Mouse (Mus musculus) MEL (cell line): Measurements from ENCODE around the gene Dennd6a. TPM values are rescaled to one million over a fixed set of nuclear protein-coding genes. Genes with fewer than 3 reads are reported as not detected.

ENCODE experiments used
- DNase-seq: peaks from one replicate; pipeline ENCODE4 v3.0.0; 2011; ENCODE audit warnings: low read depth, low spot score
- H3K27ac ChIP-seq: 2 replicates; pipeline ENCODE4 v1.5.1; 2012; ENCODE audit warnings: low read depth, mild to moderate bottlenecking, control low read depth, low read length, moderate library complexity; ENCODE audit not compliant: control insufficient read depth
- H3K27me3 ChIP-seq, 2 experiments: fragments of 150-350 bp in 1 of 2; sonication (generic) in 1 of 2; 2 replicates each; pipeline ENCODE4 v1.6.1; 2012; ENCODE audit warnings: low read length in 2 of 2, mild to moderate bottlenecking in 2 of 2, improper control_type of control experiment in 1 of 2, moderate library complexity in 1 of 2; ENCODE audit not compliant: insufficient read depth in 2 of 2, control insufficient read depth in 1 of 2
- H3K36me3 ChIP-seq, 2 experiments: 2 replicates each; pipeline ENCODE4 v1.6.1; 2012 to 2014; ENCODE audit warnings: low read length in 2 of 2, improper control_type of control experiment in 1 of 2, inconsistent platforms in 1 of 2, mild to moderate bottlenecking in 1 of 2; ENCODE audit not compliant: insufficient read depth in 2 of 2, control insufficient read depth in 1 of 2
- H3K4me1 ChIP-seq, 2 experiments: fragments of 150-350 bp in 1 of 2; sonication (generic) in 1 of 2; 2 replicates each; pipeline ENCODE4 v1.6.1; 2012; ENCODE audit warnings: low read length in 2 of 2, improper control_type of control experiment in 1 of 2, mild to moderate bottlenecking in 1 of 2; ENCODE audit not compliant: insufficient read depth in 2 of 2, control insufficient read depth in 1 of 2
- H3K4me3 ChIP-seq, 2 experiments: fragments of 150-350 bp in 1 of 2; sonication (generic) in 1 of 2; 2 replicates each; pipeline ENCODE4 v1.5.1; 2012; ENCODE audit warnings: low read depth in 2 of 2, low read length in 2 of 2, mild to moderate bottlenecking in 2 of 2, moderate library complexity in 2 of 2, control low read depth in 1 of 2, improper control_type of control experiment in 1 of 2; ENCODE audit not compliant: control insufficient read depth in 1 of 2, insufficient read depth in 1 of 2
- H3K79me2 ChIP-seq: 2 replicates; pipeline ENCODE4 v1.6.1; 2012; ENCODE audit warnings: mild to moderate bottlenecking, low read length, moderate library complexity; ENCODE audit not compliant: control insufficient read depth, poor library complexity, insufficient read depth
- H3K9ac ChIP-seq: 2 replicates; pipeline ENCODE4 v1.6.1; 2012; ENCODE audit warnings: low read depth, mild to moderate bottlenecking, control low read depth, low read length, moderate library complexity; ENCODE audit not compliant: control insufficient read depth, poor library complexity, severe bottlenecking
- H3K9me3 ChIP-seq: fragments of 150-350 bp; sonication (generic); replicated peaks from 2 replicates; pipeline ENCODE4 v1.6.1; 2012; ENCODE audit warnings: mild to moderate bottlenecking, low read length, improper control_type of control experiment, moderate library complexity; ENCODE audit not compliant: insufficient read depth
- BHLHE40 ChIP-seq: IDR thresholded peaks from 2 replicates; pipeline ENCODE4 v1.6.1; 2012; ENCODE audit warnings: low read depth, mild to moderate bottlenecking, inconsistent platforms, low read length, improper control_type of control experiment, borderline replicate concordance
- CHD1 ChIP-seq: IDR thresholded peaks from 2 replicates; pipeline ENCODE4 v1.6.1; 2012; ENCODE audit warnings: low read depth, mild to moderate bottlenecking, inconsistent platforms, low read length, improper control_type of control experiment
- CHD2 ChIP-seq: IDR thresholded peaks from 2 replicates; pipeline ENCODE4 v1.6.1; 2011; ENCODE audit warnings: low read length, improper control_type of control experiment
- CTCF ChIP-seq, 3 experiments: IDR thresholded peaks in 2 of 3; conservative IDR thresholded peaks in 1 of 3; 2 replicates each; pipeline ENCODE4 v1.5.1; 2011 to 2012; ENCODE audit warnings: low read length in 3 of 3, low read depth in 2 of 3, mild to moderate bottlenecking in 2 of 3, improper control_type of control experiment in 1 of 3, inconsistent platforms in 1 of 3, mixed read lengths in 1 of 3, moderate library complexity in 1 of 3; ENCODE audit not compliant: control insufficient read depth in 1 of 3, insufficient read depth in 1 of 3, poor library complexity in 1 of 3, severe bottlenecking in 1 of 3
- ELF1 ChIP-seq: IDR thresholded peaks from 2 replicates; pipeline ENCODE4 v1.6.1; 2014; ENCODE audit warnings: low read depth, mild to moderate bottlenecking, inconsistent platforms, low read length, improper control_type of control experiment, moderate library complexity
- EP300 ChIP-seq, 2 experiments: IDR thresholded peaks; 2 replicates each; pipeline ENCODE4 v1.6.1; 2011; ENCODE audit warnings: improper control_type of control experiment in 2 of 2, low read length in 2 of 2, low read depth in 1 of 2, mild to moderate bottlenecking in 1 of 2
- GABPA ChIP-seq: IDR thresholded peaks from 2 replicates; pipeline ENCODE4 v1.6.1; 2012; ENCODE audit warnings: low read depth, mild to moderate bottlenecking, inconsistent platforms, low read length, improper control_type of control experiment, moderate library complexity
- GATA1 ChIP-seq: IDR thresholded peaks from 2 replicates; pipeline ENCODE4 v1.6.1; 2011; ENCODE audit warnings: low read depth, low read length, improper control_type of control experiment
- HCFC1 ChIP-seq: IDR thresholded peaks from 2 replicates; pipeline ENCODE4 v1.6.1; 2012; ENCODE audit warnings: low read depth, mild to moderate bottlenecking, inconsistent platforms, low read length, improper control_type of control experiment, moderate library complexity
- JUND ChIP-seq: IDR thresholded peaks from 2 replicates; pipeline ENCODE4 v1.6.1; 2011; ENCODE audit warnings: low read depth, mild to moderate bottlenecking, improper control_type of control experiment, low read length
- MAFK ChIP-seq: IDR thresholded peaks from 2 replicates; pipeline ENCODE4 v1.6.1; 2011; ENCODE audit warnings: low read depth, mild to moderate bottlenecking, low read length, improper control_type of control experiment, borderline replicate concordance
- MAX ChIP-seq: IDR thresholded peaks from 2 replicates; pipeline ENCODE4 v1.6.1; 2011; ENCODE audit warnings: low read length, improper control_type of control experiment
- MAZ ChIP-seq: IDR thresholded peaks from 2 replicates; pipeline ENCODE4 v1.6.1; 2012; ENCODE audit warnings: low read depth, mild to moderate bottlenecking, inconsistent platforms, low read length, improper control_type of control experiment
- MXI1 ChIP-seq: IDR thresholded peaks from 2 replicates; pipeline ENCODE4 v1.6.1; 2011; ENCODE audit warnings: mild to moderate bottlenecking, low read depth, low read length, improper control_type of control experiment
- MYB ChIP-seq: IDR thresholded peaks from 2 replicates; pipeline ENCODE4 v1.6.1; 2011; ENCODE audit warnings: mild to moderate bottlenecking, low read depth, low read length, improper control_type of control experiment
- MYC ChIP-seq: IDR thresholded peaks from 2 replicates; pipeline ENCODE4 v1.6.1; 2011; ENCODE audit warnings: low read depth, mild to moderate bottlenecking, low read length, improper control_type of control experiment, moderate library complexity
- NELFE ChIP-seq: IDR thresholded peaks from 2 replicates; pipeline ENCODE4 v1.6.1; 2011; ENCODE audit warnings: low read depth, low read length, improper control_type of control experiment
- NRF1 ChIP-seq: IDR thresholded peaks from 2 replicates; pipeline ENCODE4 v1.6.1; 2014; ENCODE audit warnings: low read depth, mild to moderate bottlenecking, inconsistent platforms, low read length, improper control_type of control experiment, moderate library complexity; ENCODE audit not compliant: poor library complexity, insufficient read depth, severe bottlenecking
- POLR2A ChIP-seq, 2 experiments: IDR thresholded peaks; 2 replicates each; pipeline ENCODE4 v1.6.1; 2011 to 2012; ENCODE audit warnings: low read length in 2 of 2, mild to moderate bottlenecking in 2 of 2, control low read depth in 1 of 2, improper control_type of control experiment in 1 of 2, low read depth in 1 of 2, moderate library complexity in 1 of 2; ENCODE audit not compliant: control insufficient read depth in 1 of 2, insufficient read depth in 1 of 2, poor library complexity in 1 of 2
- POLR2AphosphoS2 ChIP-seq: IDR thresholded peaks from 2 replicates; pipeline ENCODE4 v1.6.1; 2011; ENCODE audit warnings: low read length, improper control_type of control experiment
- POLR2AphosphoS5 ChIP-seq: IDR thresholded peaks from 2 replicates; pipeline ENCODE4 v1.6.1; 2012; ENCODE audit warnings: low read depth, borderline replicate concordance, mild to moderate bottlenecking, inconsistent platforms, low read length, moderate library complexity, mixed read lengths
- RAD21 ChIP-seq: IDR thresholded peaks from 2 replicates; pipeline ENCODE4 v1.6.1; 2011; ENCODE audit warnings: mild to moderate bottlenecking, low read depth, low read length, improper control_type of control experiment
- RCOR1 ChIP-seq: IDR thresholded peaks from 2 replicates; pipeline ENCODE4 v1.6.1; 2012; ENCODE audit warnings: low read depth, mild to moderate bottlenecking, inconsistent platforms, low read length, improper control_type of control experiment
- SIN3A ChIP-seq: IDR thresholded peaks from 2 replicates; pipeline ENCODE4 v1.6.1; 2012; ENCODE audit warnings: low read length, improper control_type of control experiment, inconsistent platforms
- SMC3 ChIP-seq: IDR thresholded peaks from 2 replicates; pipeline ENCODE4 v1.6.1; 2011; ENCODE audit warnings: low read depth, low read length, improper control_type of control experiment
- TAL1 ChIP-seq: IDR thresholded peaks from 2 replicates; pipeline ENCODE4 v1.6.1; 2012; ENCODE audit warnings: mild to moderate bottlenecking, inconsistent platforms, low read length, moderate library complexity, mixed read lengths
- TBP ChIP-seq: IDR thresholded peaks from 2 replicates; pipeline ENCODE4 v1.8.0; 2011; ENCODE audit warnings: low read depth, low read length, improper control_type of control experiment
- UBTF ChIP-seq: IDR thresholded peaks from 2 replicates; pipeline ENCODE4 v1.6.1; 2012; ENCODE audit warnings: low read depth, mild to moderate bottlenecking, inconsistent platforms, low read length, improper control_type of control experiment, moderate library complexity, borderline replicate concordance; ENCODE audit not compliant: insufficient read depth
- USF2 ChIP-seq, 2 experiments: IDR thresholded peaks; 2 replicates each; pipeline ENCODE4 v1.6.1; 2011 to 2012; ENCODE audit warnings: improper control_type of control experiment in 2 of 2, low read length in 2 of 2, borderline replicate concordance in 1 of 2, inconsistent platforms in 1 of 2, low read depth in 1 of 2, mild to moderate bottlenecking in 1 of 2; ENCODE audit not compliant: insufficient read depth in 1 of 2
- ZC3H11A ChIP-seq: IDR thresholded peaks from 2 replicates; pipeline ENCODE4 v1.6.1; 2012; ENCODE audit warnings: low read depth, mild to moderate bottlenecking, inconsistent platforms, low read length, improper control_type of control experiment
- ZKSCAN1 ChIP-seq: IDR thresholded peaks from 2 replicates; pipeline ENCODE4 v1.6.1; 2012; ENCODE audit warnings: low read depth, mild to moderate bottlenecking, inconsistent platforms, low read length, improper control_type of control experiment, moderate library complexity
- ZMIZ1 ChIP-seq: IDR thresholded peaks from 2 replicates; pipeline ENCODE4 v1.6.1; 2012; ENCODE audit warnings: low read depth, mild to moderate bottlenecking, inconsistent platforms, low read length, improper control_type of control experiment, moderate library complexity
- ZNF384 ChIP-seq: IDR thresholded peaks from 2 replicates; pipeline ENCODE4 v1.6.1; 2012; ENCODE audit warnings: low read depth, mild to moderate bottlenecking, inconsistent platforms, low read length, improper control_type of control experiment
- polyA plus RNA-seq, 2 experiments: library from polyadenylated mRNA; stranded (reverse) in 1 of 2; unstranded in 1 of 2; fragments of >175 nt in 1 of 2; fragments of >200 nt in 1 of 2; gene quantifications; 2 replicates each; pipeline versions ENCODE4 v1.2.1 to v1.2.4; 2012; ENCODE audit warnings: low replicate concordance in 2 of 2, low read depth in 1 of 2; ENCODE audit not compliant: insufficient read length in 2 of 2, insufficient read depth in 1 of 2, missing spikeins in 1 of 2
- total RNA-seq: library from RNA; depleted of rRNA; stranded (reverse); fragments of 300-350 nt; gene quantifications from 2 replicates; pipeline ENCODE4 v1.2.3, GENCODE M21; 2012

Dennd6a gene
- total and polyA plus RNA-seq, 3 experiments: 13.1 to 40.0 (median 13.6) TPM

- peak; percentile 55; the same call in 1 of the 2 replicates for TF ChIP-seq MYC
- peak; percentile 76 for TF ChIP-seq NELFE
- TF ChIP-seq BHLHE40: peak; percentile 85
These were observed 95.8 kb downstream of the Dennd6a start, which contains the start of gene Pde12 (continued) for GRCm38 (mm10) chr14:26669292-26670073.

DNA sequence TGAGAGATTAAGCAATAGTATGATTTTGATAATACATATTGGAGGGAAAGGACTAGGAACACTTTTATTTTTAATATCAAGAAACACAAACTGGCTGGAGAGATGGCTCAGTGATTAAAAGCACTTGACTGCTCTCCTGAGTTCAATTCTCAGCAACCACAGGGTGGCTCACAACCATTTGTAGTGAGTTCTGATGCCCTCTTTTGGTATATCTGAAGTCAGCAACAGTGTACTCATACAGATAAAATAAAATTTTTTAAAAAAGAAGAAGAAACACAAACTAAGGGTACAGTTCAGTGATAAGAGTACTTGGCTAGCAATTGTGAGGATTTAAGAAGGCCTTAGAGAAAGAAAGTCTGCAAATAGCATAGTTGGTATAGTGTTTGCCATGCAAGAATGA is 97.3 kb downstream of the Dennd6a start:
- H3K4me3 ChIP-seq: peak overlapping the region in 1 of 2 experiments; percentile 50; a peak in 2 of 4 replicates
- no peak for TF ChIP-seq CHD2
- TF ChIP-seq RAD21: peak; percentile 53
- no peak for TF ChIP-seq JUND
- TF ChIP-seq RCOR1: peak; percentile 41; the same call in 1 of the 2 replicates
- peak; percentile 16; the same call in 1 of the 2 replicates for TF ChIP-seq MAX
- TF ChIP-seq MYB: no peak
- no peak for TF ChIP-seq TAL1
- TF ChIP-seq POLR2AphosphoS2: no peak
- TF ChIP-seq HCFC1: peak; percentile 59; the same call in 1 of the 2 replicates
- no peak for TF ChIP-seq MAFK
- no peak for TF ChIP-seq ELF1
- TF ChIP-seq TBP: no peak
- TF ChIP-seq USF2 (IDR thresholded peaks at IDR 0.05; ENCODE audit: borderline replicate concordance in 1 of 2, insufficient read depth in 1 of 2, low read depth in 1 of 2, low read length in 2 of 2): no peak
- TF ChIP-seq ZC3H11A: peak; percentile 55
- TF ChIP-seq GATA1: peak; percentile 81
- peak; percentile 56 for TF ChIP-seq ZNF384
- no peak for TF ChIP-seq GABPA
- peak; percentile 69 for TF ChIP-seq SMC3
- peak; percentile 8 to 83 (median 25); a peak in 2 of 6 replicates for TF ChIP-seq CTCF (IDR thresholded peaks at IDR 0.05 in 2 of 3, conservative IDR thresholded peaks at IDR 0.05 in 1 of 3; ENCODE audit: control insufficient read depth in 1 of 3, insufficient read depth in 1 of 3, low read depth in 2 of 3, low read length in 3 of 3, poor library complexity in 1 of 3, severe bottlenecking in 1 of 3)
- no peak for TF ChIP-seq NRF1
- no peak for TF ChIP-seq ZMIZ1
- peak; percentile 65; the same call in 1 of the 2 replicates for TF ChIP-seq MYC
- peak; percentile 51 for TF ChIP-seq MXI1
- TF ChIP-seq POLR2AphosphoS5: no peak
- TF ChIP-seq POLR2A (IDR thresholded peaks at IDR 0.05; ENCODE audit: control insufficient read depth in 1 of 2, insufficient read depth in 1 of 2, low read depth in 1 of 2, low read length in 2 of 2, poor library complexity in 1 of 2): no peak
- TF ChIP-seq UBTF: no peak
- TF ChIP-seq SIN3A: peak; percentile 83
- no peak for TF ChIP-seq MAZ
- TF ChIP-seq NELFE: 0 out of 2 replicates have a peak, but pooled peaks have one; percentile 40
- TF ChIP-seq ZKSCAN1: no peak
- TF ChIP-seq EP300 (IDR thresholded peaks at IDR 0.05; ENCODE audit: low read depth in 1 of 2, low read length in 2 of 2): peak in 1 of 2 experiments; percentile 65; a peak in 2 of 4 replicates
- TF ChIP-seq CHD1: no peak

More for the DNA sequence above, 97.3 kb downstream of the Dennd6a start:
- DNase-seq: peak; percentile 81
- Histone ChIP-seq H3K79me2 (peaks cover 34% of the 10 kb centered on the region), H3K9ac (peak overlapping the region; percentile 64), H3K27ac (peak overlapping the region; percentile 80), H3K4me1 (peaks cover 9 to 18% of the 10 kb centered on the region in 2 experiments), H3K27me3 (no peaks in the 10 kb centered on the region), H3K36me3 (peaks cover 0 to 24% of the 10 kb centered on the region in 2 experiments; a peak in 2 of 4 replicates), H3K9me3 (no peaks in the 10 kb centered on the region)
